21 mouse cellular contexts compared by ENCODE assay signal in the genomic region with DNA sequence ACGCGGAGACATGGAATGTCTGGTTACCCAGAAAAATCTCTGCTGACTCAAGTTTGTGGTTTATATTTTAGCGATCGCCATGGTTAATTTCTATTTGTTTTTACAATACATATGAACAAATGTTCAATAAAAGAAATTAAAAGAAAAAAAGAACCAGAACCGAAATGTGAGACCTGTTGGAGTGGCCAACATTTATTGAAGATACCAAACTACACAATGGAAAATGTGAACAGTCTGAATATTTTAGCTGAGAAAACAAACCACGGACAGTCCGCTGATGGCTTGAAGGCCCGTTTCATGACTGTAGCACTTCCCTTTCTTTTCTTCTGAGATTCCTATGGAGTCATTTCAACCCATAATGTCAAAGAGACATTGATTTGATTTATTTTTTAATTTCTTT.
A peak's percentile ranks its signal among the peaks of the same experiment; 100 is the strongest.
DNase-seq lines count a peak whose midpoint lies in the region; ATAC-seq and TF ChIP-seq lines count a peak whose summit lies in the region.
"Had no signal": no experiment of that assay in that cellular context is flagged by ENCODE, and none has a peak within 500 bp of the region (broad histone marks: within the 10 kb centered on the region; RNA-seq: fewer than 3 reads in every experiment).

No protein-coding gene starts in this region.

- no peak for TF ChIP-seq POLR2A in embryonic fibroblast, embryonic 13.5 days (IDR thresholded peaks at IDR 0.05; ENCODE audit: low read depth, low read length)

- H3K27ac ChIP-seq in embryonic fibroblast, embryonic 13.5 days (ENCODE audit: insufficient read depth, low read length): peak overlapping the region; percentile 22
- H3K27ac ChIP-seq in forebrain, postnatal 0 days (ENCODE audit: low read depth, low read length): no peak overlapping the region
- H3K27ac ChIP-seq: embryonic facial prominence, embryonic 13.5 days; embryonic facial prominence, embryonic 15.5 days; forebrain, embryonic 13.5 days; forebrain, embryonic 15.5 days had no signal

- no peaks in the 10 kb centered on the region for H3K36me3 ChIP-seq in forebrain, postnatal 0 days (ENCODE audit: insufficient read depth)
- H3K36me3 ChIP-seq: forebrain, embryonic 15.5 days; G1E had no signal

- TF ChIP-seq CTCF in embryonic fibroblast, embryonic 13.5 days (IDR thresholded peaks at IDR 0.05; ENCODE audit: borderline replicate concordance, insufficient read depth, low read length): no peak
- TF ChIP-seq CTCF in forebrain, postnatal 0 days (IDR thresholded peaks at IDR 0.05; ENCODE audit: low read depth): no peak

- H3K9me3 ChIP-seq in forebrain, postnatal 0 days (ENCODE audit: low read length): no peaks in the 10 kb centered on the region
- H3K9me3 ChIP-seq: embryonic facial prominence, embryonic 13.5 days; embryonic facial prominence, embryonic 15.5 days; forebrain, embryonic 13.5 days; forebrain, embryonic 15.5 days; G1E had no signal

- H3K27me3 ChIP-seq in forebrain, postnatal 0 days (ENCODE audit: insufficient read depth, low read length): no peaks in the 10 kb centered on the region
- H3K27me3 ChIP-seq: embryonic facial prominence, embryonic 13.5 days; embryonic facial prominence, embryonic 15.5 days; forebrain, embryonic 13.5 days; forebrain, embryonic 15.5 days; Patski had no signal

- no peak overlapping the region for H3K4me3 ChIP-seq in embryonic fibroblast, embryonic 13.5 days (ENCODE audit: insufficient read depth, low read length)
- no peak overlapping the region for H3K4me3 ChIP-seq in forebrain, postnatal 0 days (ENCODE audit: low read depth, low read length)
- H3K4me3 ChIP-seq: embryonic facial prominence, embryonic 13.5 days; embryonic facial prominence, embryonic 15.5 days; forebrain, embryonic 13.5 days; forebrain, embryonic 15.5 days had no signal

- DNase-seq in 3T3-L1 (ENCODE audit: low read depth, low spot score): peak; percentile 73
- peak; percentile 56 for DNase-seq in Muller cell, postnatal 12 days (ENCODE audit: inconsistent ontology term)
- DNase-seq in forebrain, postnatal 0 days: no peak
- no peak for DNase-seq in B cell, adult 2 months
- DNase-seq: adrenal gland, adult 8-10 months; adrenal gland, postnatal 14 days; adrenal gland, postnatal 36 days; cerebellum, adult 11-12 months; cerebellum, adult 2 months; cerebellum, adult 9-10 months; cerebellum, postnatal 10 days; cerebellum, postnatal 25 days had no signal

- 94% methylated on average over 8 of the region's 8 CpGs for WGBS in forebrain, postnatal 0 days

- no peak overlapping the region for H3K4me2 ChIP-seq in forebrain, postnatal 0 days (ENCODE audit: low read depth)
- H3K4me2 ChIP-seq: embryonic facial prominence, embryonic 13.5 days; embryonic facial prominence, embryonic 15.5 days; forebrain, embryonic 13.5 days; forebrain, embryonic 15.5 days had no signal

- ATAC-seq in forebrain, postnatal 0 days: no peak
- no peak for ATAC-seq in CD4-positive, CD25-positive, alpha-beta regulatory T cell, adult 4 months
- ATAC-seq: activated CD4-positive, CD25-positive, alpha-beta regulatory T cell, adult 4 months; forebrain, embryonic 13.5 days; forebrain, embryonic 15.5 days; Patski had no signal

- no peak overlapping the region for H3K9ac ChIP-seq in forebrain, postnatal 0 days
- H3K9ac ChIP-seq: embryonic facial prominence, embryonic 13.5 days; embryonic facial prominence, embryonic 15.5 days; forebrain, embryonic 13.5 days; forebrain, embryonic 15.5 days had no signal

- H3K4me1 ChIP-seq in embryonic fibroblast, embryonic 13.5 days (ENCODE audit: control insufficient read depth, insufficient read depth, low read length): peaks cover 3% of the 10 kb centered on the region; the same call in 1 of the 2 replicates
- no peaks in the 10 kb centered on the region for H3K4me1 ChIP-seq in forebrain, postnatal 0 days (ENCODE audit: insufficient read depth)

Comparison
In these comparisons a context has a peak if more than half of its experiments do, and no peak if none do; other contexts are left out.
1. DNase-seq: peak in 3T3-L1 (single experiment) and Muller cell, postnatal 12 days (single experiment); none in forebrain, postnatal 0 days (single experiment) and B cell, adult 2 months (0 of 2).